Mouse (Mus musculus) brown adipose tissue, adult 24 weeks (tissue): ENCODE measurements around the gene Gsk3a. TPM values are rescaled to one million over a fixed set of nuclear protein-coding genes. Genes with fewer than 3 reads are reported as not detected.

Source experiments
- H3K27ac ChIP-seq: fragments of 200-500 bp; replicated peaks from 2 replicates; pipeline ENCODE4 v1.5.1; 2012; ENCODE audit warnings: low read depth, mild to moderate bottlenecking, low read length
- H3K4me1 ChIP-seq: fragments of 200-500 bp; 2 replicates; pipeline ENCODE4 v1.6.1; 2012; ENCODE audit warnings: low read length, mixed read lengths; ENCODE audit not compliant: control insufficient read depth, insufficient read depth, insufficient read length
- H3K4me3 ChIP-seq: fragments of 200-500 bp; 2 replicates; pipeline ENCODE4 v1.5.1; 2012; ENCODE audit warnings: low read depth, mild to moderate bottlenecking, low read length, moderate library complexity; ENCODE audit not compliant: insufficient read depth
- polyA plus RNA-seq: library from polyadenylated mRNA; stranded (reverse); fragments of >200 nt; gene quantifications from 2 replicates; pipeline ENCODE4 v1.2.4, GENCODE M21; 2012; ENCODE audit not compliant: missing spikeins, insufficient read depth, insufficient read length

The Gsk3a gene
- polyA plus RNA-seq, 1 experiment: 96.9 TPM

DNA sequence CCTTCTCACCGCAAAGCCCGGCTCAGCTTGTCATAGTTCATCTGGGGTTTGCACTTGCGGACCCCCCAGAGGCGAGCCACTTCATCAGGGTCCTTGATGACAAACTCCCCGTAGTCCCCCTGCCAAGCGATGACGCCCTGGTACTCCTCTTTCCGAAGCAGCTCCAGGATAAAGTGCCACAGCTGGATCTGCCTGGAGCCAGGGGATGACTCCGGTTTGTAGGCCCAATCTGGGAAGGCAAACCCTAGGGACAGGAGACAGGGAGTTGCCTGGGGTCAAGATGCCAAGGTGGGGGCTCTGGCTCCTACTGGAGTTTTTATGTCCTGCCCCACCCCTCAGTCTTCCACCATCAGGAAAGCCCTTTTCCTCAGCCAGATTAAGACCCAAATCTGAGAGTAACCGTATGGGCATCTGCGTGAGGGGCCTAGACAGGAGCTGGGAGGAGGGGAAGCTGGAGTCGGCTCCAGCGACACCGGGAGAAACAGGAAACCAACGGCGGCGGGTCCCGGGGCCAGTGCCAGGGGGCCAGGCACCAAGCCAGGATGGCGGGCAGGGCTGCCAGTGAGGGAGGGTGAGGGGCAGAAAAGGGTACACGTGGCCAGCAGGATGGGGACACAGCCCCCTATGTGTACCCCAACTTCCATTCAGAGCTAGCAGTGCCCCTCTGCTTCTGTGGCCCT is 8.6 kb upstream of the Gsk3a start:
- Histone ChIP-seq H3K4me1 (peaks cover 16% of the 10 kb centered on the region), H3K4me3 (peak overlapping the region; percentile 9)

DNA sequence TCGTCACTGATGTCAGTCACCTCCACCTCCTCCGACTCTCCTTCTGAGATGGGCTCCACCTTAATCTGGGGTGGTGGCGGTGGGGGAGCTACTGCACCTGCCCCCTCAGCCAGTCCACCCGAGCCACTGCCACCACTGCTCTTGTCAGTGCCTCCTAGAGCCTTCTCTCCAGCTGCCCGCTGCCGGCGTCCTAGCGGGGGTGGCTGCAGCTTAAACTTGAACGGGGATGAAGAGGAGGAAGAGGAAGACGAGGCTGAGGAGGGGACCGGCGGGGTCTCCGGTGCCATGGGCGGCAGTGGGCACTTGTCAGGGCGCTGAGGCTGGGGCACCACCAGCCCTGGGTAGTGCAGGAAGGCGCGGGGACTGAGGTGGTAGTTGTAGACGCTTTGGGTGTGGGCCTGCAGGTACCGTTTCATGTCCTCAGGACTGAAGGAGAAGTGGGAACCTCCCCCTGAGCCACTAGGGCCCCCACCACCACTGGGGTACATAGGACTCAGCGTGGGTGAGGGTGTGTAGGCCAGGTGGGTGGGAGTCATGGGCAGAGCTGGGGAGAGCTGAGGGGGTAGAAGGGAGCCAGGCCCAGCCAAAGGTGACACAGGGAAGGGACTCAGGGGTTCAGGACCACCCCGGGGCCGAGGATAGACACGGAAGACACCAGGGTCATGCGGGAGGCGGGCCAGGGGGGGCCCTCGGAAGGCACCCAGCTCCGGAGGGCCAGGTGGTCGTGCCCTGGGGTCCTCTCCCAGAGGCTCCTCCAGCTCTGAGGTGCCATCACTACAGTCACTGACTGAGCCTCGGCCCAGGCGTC is 7.1 kb upstream of the Gsk3a start:
- Histone ChIP-seq H3K27ac (no peak overlapping the region), H3K4me1 (peaks cover 16% of the 10 kb centered on the region), H3K4me3 (no peak overlapping the region)

More for the DNA sequence above, 8.6 kb upstream of the Gsk3a start:
- H3K27ac ChIP-seq: peak overlapping the region; percentile 30; the same call in 1 of the 2 replicates

- Histone ChIP-seq H3K4me1 (peaks cover 14% of the 10 kb centered on the region), H3K4me3 (no peak overlapping the region), H3K27ac (no peak overlapping the region)
Observed at GRCm38 (mm10) chr7:25243361-25243760, 5.7 kb upstream of the Gsk3a start.

GRCm38 (mm10) chr7:25241062-25241461 is 3.4 kb upstream of the Gsk3a start:
- Histone ChIP-seq H3K4me3 (no peak overlapping the region), H3K4me1 (peaks cover 2% of the 10 kb centered on the region; the same call in 1 of the 2 replicates), H3K27ac (no peak overlapping the region)

GRCm38 (mm10) chr7:25240631-25241030 is 3.0 kb upstream of the Gsk3a start:
- H3K27ac ChIP-seq: no peak overlapping the region
- H3K4me3 ChIP-seq: no peak overlapping the region
- peaks cover 4% of the 10 kb centered on the region; the same call in 1 of the 2 replicates for H3K4me1 ChIP-seq

GRCm38 (mm10) chr7:25238829-25239623 is 1.4 kb upstream of the Gsk3a start:
- peak overlapping the region; percentile 89 for H3K27ac ChIP-seq
- H3K4me3 ChIP-seq: peak overlapping the region; percentile 52
- peaks cover 4% of the 10 kb centered on the region; the same call in 1 of the 2 replicates for H3K4me1 ChIP-seq

GRCm38 (mm10) chr7:25238015-25238706 is 510 bp upstream of the Gsk3a start:
- H3K27ac ChIP-seq: peak overlapping the region; percentile 96
- H3K4me1 ChIP-seq: peaks cover 4% of the 10 kb centered on the region; the same call in 1 of the 2 replicates
- peak overlapping the region; percentile 64 for H3K4me3 ChIP-seq

DNA sequence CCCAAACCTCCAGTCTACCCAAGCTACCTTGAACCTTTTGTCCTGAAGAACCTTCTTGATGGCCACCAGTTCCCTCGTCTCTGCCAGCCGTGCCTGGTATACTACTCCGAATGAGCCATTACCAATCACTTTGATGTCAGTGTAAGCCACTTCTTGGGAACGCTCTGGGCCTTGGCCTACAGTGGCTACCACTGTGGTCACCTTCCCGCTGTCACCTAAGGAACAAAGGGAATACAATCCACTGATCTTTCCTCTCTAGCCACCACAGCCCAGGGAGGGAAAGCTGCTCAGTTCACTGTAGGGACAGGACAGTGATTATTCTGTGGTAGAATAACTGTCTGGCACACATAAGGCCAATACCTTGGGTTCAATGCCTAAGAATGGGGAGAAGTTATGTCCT is 2.1 kb downstream of the Gsk3a start:
- H3K4me3 ChIP-seq: no peak overlapping the region
- H3K27ac ChIP-seq: no peak overlapping the region
- peaks cover 4% of the 10 kb centered on the region; the same call in 1 of the 2 replicates for H3K4me1 ChIP-seq

DNA sequence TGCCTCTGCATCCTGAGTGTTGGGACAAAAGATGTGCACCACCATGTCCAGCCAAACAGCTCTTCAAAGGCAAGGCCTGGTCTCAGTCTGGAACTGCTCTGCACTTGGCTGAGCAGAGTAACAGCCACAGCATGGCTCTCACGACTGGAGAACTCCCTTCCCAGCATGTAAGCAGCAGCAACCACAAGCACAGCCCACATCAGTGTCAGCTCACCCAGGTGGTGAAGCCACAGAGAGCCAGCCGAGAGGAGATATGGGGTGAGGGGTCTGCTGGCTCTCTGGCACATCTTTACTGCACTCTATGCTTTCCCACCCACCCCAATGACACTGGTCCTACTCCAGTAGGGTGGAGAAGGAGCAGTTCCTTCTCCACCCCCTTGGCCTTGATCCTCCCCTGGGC is 4.6 kb downstream of the Gsk3a start:
- peaks cover 4% of the 10 kb centered on the region; the same call in 1 of the 2 replicates for H3K4me1 ChIP-seq
- no peak overlapping the region for H3K27ac ChIP-seq
- H3K4me3 ChIP-seq: no peak overlapping the region

- Histone ChIP-seq H3K4me1 (peaks cover 4% of the 10 kb centered on the region; the same call in 1 of the 2 replicates), H3K4me3 (no peak overlapping the region), H3K27ac (no peak overlapping the region)
Observed at GRCm38 (mm10) chr7:25232101-25232648, 5.5 kb downstream of the Gsk3a start.

DNA sequence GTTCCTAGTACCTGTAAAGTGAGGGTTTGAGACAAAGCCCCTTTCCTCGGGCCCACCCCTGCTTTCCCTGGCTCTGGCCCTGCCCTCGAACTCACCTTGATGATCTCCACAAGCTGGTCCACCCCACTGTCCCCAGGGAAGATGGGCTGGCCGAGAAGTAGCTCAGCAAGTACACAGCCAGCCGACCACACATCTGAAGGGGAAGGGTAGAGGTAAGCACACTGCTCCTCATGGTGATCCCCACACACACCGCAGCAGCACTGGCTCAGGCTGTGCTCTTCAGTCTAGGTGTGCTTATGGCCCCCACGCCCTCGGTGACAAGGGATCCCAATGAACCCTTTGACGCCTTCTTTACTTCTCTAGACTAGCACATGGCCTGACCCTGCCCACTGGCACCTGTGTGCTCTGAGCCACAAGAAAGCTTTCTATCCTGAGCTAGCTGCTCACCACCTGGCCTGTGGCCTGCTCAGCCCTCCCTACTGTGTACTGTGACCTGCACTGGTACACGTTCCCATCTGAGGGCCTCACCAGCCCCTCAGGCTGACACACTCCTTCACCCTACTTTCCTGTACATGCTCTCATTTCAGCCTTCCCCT is 6.9 kb downstream of the Gsk3a start:
- no peaks in the 10 kb centered on the region for H3K4me1 ChIP-seq
- no peak overlapping the region for H3K4me3 ChIP-seq
- no peak overlapping the region for H3K27ac ChIP-seq

GRCm38 (mm10) chr7:25227523-25228300 is 9.9 kb downstream of the Gsk3a start:
- no peak overlapping the region for H3K27ac ChIP-seq
- no peak overlapping the region for H3K4me3 ChIP-seq
- H3K4me1 ChIP-seq: no peaks in the 10 kb centered on the region

- Histone ChIP-seq H3K27ac (no peak overlapping the region), H3K4me3 (peak overlapping the region; percentile 78), H3K4me1 (peaks cover 14% of the 10 kb centered on the region)
Observed at GRCm38 (mm10) chr7:25222275-25222967, 15.2 kb downstream of the Gsk3a start.
